Mouse (Mus musculus): Measurements from ENCODE around the gene Pdcd6ip. TPM values are rescaled to one million over a fixed set of nuclear protein-coding genes. Genes with fewer than 3 reads are reported as not detected.
"Not testable (repeated sequence)": the region's sequence is repeated elsewhere in the genome, so short reads cannot be mapped to it uniquely, and the experiment has no call there.

Pdcd6ip gene
- polyA plus RNA-seq, 1 experiment: 90.6 TPM

GRCm38 (mm10) chr9:113650787-113651186, 57.3 kb downstream of the Pdcd6ip start:
- WGBS: 82% methylated on average over 8 of the region's 8 CpGs
- no peak for DNase-seq
- no peak for TF ChIP-seq CTCF (IDR thresholded peaks at IDR 0.05; ENCODE audit: insufficient read depth, low read length)
- no peak for TF ChIP-seq POLR2A (IDR thresholded peaks at IDR 0.05; ENCODE audit: borderline replicate concordance, extremely low read depth, low read depth, low read length)
- H3K4me3 ChIP-seq (replicated peaks; ENCODE audit: extremely low read depth, low read depth, low read length): no peak overlapping the region
- H3K4me1 ChIP-seq (ENCODE audit: control insufficient read depth, insufficient read depth, low read length): no peaks in the 10 kb centered on the region

GRCm38 (mm10) chr9:113649211-113649610, 58.8 kb downstream of the Pdcd6ip start:
- DNase-seq: not testable (repeated sequence)
- 79% methylated on average over 8 of the region's 8 CpGs for WGBS

GRCm38 (mm10) chr9:113645837-113646169, 62.3 kb downstream of the Pdcd6ip start:
- TF ChIP-seq CTCF (IDR thresholded peaks at IDR 0.05; ENCODE audit: insufficient read depth, low read length) (no peak), POLR2A (IDR thresholded peaks at IDR 0.05; ENCODE audit: borderline replicate concordance, extremely low read depth, low read depth, low read length) (no peak)
- Histone ChIP-seq H3K4me3 (replicated peaks; ENCODE audit: extremely low read depth, low read depth, low read length) (no peak overlapping the region), H3K4me1 (ENCODE audit: control insufficient read depth, insufficient read depth, low read length) (no peaks in the 10 kb centered on the region)
- WGBS: 40% methylated on average over 5 of the region's 5 CpGs
- no peak for DNase-seq

More at GRCm38 (mm10) chr9:113649211-113649610, 58.8 kb downstream of the Pdcd6ip start:
- H3K4me3 ChIP-seq (replicated peaks; ENCODE audit: extremely low read depth, low read depth, low read length); H3K4me1 ChIP-seq (ENCODE audit: control insufficient read depth, insufficient read depth, low read length): not testable (repeated sequence)

- peak; percentile 36 for DNase-seq
- Histone ChIP-seq H3K4me3 (replicated peaks; ENCODE audit: extremely low read depth, low read depth, low read length) (no peak overlapping the region), H3K4me1 (ENCODE audit: control insufficient read depth, insufficient read depth, low read length) (no peaks in the 10 kb centered on the region)
- WGBS: 20% methylated on average over 9 of the region's 11 CpGs
- peak; percentile 33; the same call in 1 of the 2 replicates for TF ChIP-seq CTCF (IDR thresholded peaks at IDR 0.05; ENCODE audit: insufficient read depth, low read length)
- TF ChIP-seq POLR2A (IDR thresholded peaks at IDR 0.05; ENCODE audit: borderline replicate concordance, extremely low read depth, low read depth, low read length): no peak
These were observed 62.8 kb downstream of the Pdcd6ip start for GRCm38 (mm10) chr9:113645153-113645836.

- WGBS: 60% methylated on average over 5 of the region's 5 CpGs
- no peaks in the 10 kb centered on the region for H3K4me1 ChIP-seq (ENCODE audit: control insufficient read depth, insufficient read depth, low read length)
- no peak overlapping the region for H3K4me3 ChIP-seq (replicated peaks; ENCODE audit: extremely low read depth, low read depth, low read length)
- no peak for TF ChIP-seq CTCF (IDR thresholded peaks at IDR 0.05; ENCODE audit: insufficient read depth, low read length)
- no peak for DNase-seq
These were observed 63.4 kb downstream of the Pdcd6ip start for GRCm38 (mm10) chr9:113644701-113645100.

- no peak overlapping the region for H3K4me3 ChIP-seq (replicated peaks; ENCODE audit: extremely low read depth, low read depth, low read length)
- DNase-seq: no peak
- TF ChIP-seq POLR2A (IDR thresholded peaks at IDR 0.05; ENCODE audit: borderline replicate concordance, extremely low read depth, low read depth, low read length) (no peak), CTCF (IDR thresholded peaks at IDR 0.05; ENCODE audit: insufficient read depth, low read length) (no peak)
- WGBS: 87% methylated on average over 3 of the region's 3 CpGs
- no peaks in the 10 kb centered on the region for H3K4me1 ChIP-seq (ENCODE audit: control insufficient read depth, insufficient read depth, low read length)
These were observed 64.0 kb downstream of the Pdcd6ip start for GRCm38 (mm10) chr9:113644076-113644475.

- no peak for DNase-seq
- no peak overlapping the region for H3K4me3 ChIP-seq (replicated peaks; ENCODE audit: extremely low read depth, low read depth, low read length)
- TF ChIP-seq CTCF (IDR thresholded peaks at IDR 0.05; ENCODE audit: insufficient read depth, low read length) (no peak), POLR2A (IDR thresholded peaks at IDR 0.05; ENCODE audit: borderline replicate concordance, extremely low read depth, low read depth, low read length) (no peak)
- H3K4me1 ChIP-seq (ENCODE audit: control insufficient read depth, insufficient read depth, low read length): no peaks in the 10 kb centered on the region
- 86% methylated on average over 15 of the region's 15 CpGs for WGBS
These were observed 64.4 kb downstream of the Pdcd6ip start for GRCm38 (mm10) chr9:113643669-113644068.

- no peaks in the 10 kb centered on the region for H3K4me1 ChIP-seq (ENCODE audit: control insufficient read depth, insufficient read depth, low read length)
- TF ChIP-seq CTCF (IDR thresholded peaks at IDR 0.05; ENCODE audit: insufficient read depth, low read length) (no peak), POLR2A (IDR thresholded peaks at IDR 0.05; ENCODE audit: borderline replicate concordance, extremely low read depth, low read depth, low read length) (no peak)
- DNase-seq: no peak
- H3K4me3 ChIP-seq (replicated peaks; ENCODE audit: extremely low read depth, low read depth, low read length): no peak overlapping the region
- 48% methylated on average over 7 of the region's 7 CpGs for WGBS
These were observed 73.1 kb downstream of the Pdcd6ip start for GRCm38 (mm10) chr9:113634986-113635385.

GRCm38 (mm10) chr9:113633168-113633744, 74.8 kb downstream of the Pdcd6ip start:
- no peak for TF ChIP-seq POLR2A (IDR thresholded peaks at IDR 0.05; ENCODE audit: borderline replicate concordance, extremely low read depth, low read depth, low read length)
- H3K4me1 ChIP-seq (ENCODE audit: control insufficient read depth, insufficient read depth, low read length): no peaks in the 10 kb centered on the region
- H3K4me3 ChIP-seq (replicated peaks; ENCODE audit: extremely low read depth, low read depth, low read length): no peak overlapping the region
- WGBS: 56% methylated on average over 8 of the region's 8 CpGs
- DNase-seq: no peak

GRCm38 (mm10) chr9:113632350-113633043, 75.6 kb downstream of the Pdcd6ip start:
- TF ChIP-seq CTCF (IDR thresholded peaks at IDR 0.05; ENCODE audit: insufficient read depth, low read length) (no peak), POLR2A (IDR thresholded peaks at IDR 0.05; ENCODE audit: borderline replicate concordance, extremely low read depth, low read depth, low read length) (no peak)
- no peak for DNase-seq
- 67% methylated on average over 9 of the region's 9 CpGs for WGBS
- Histone ChIP-seq H3K4me3 (replicated peaks; ENCODE audit: extremely low read depth, low read depth, low read length) (no peak overlapping the region), H3K4me1 (ENCODE audit: control insufficient read depth, insufficient read depth, low read length) (no peaks in the 10 kb centered on the region)
